Mouse (Mus musculus): Measurements from ENCODE around the gene Tex33.

Gene Tex33

DNA sequence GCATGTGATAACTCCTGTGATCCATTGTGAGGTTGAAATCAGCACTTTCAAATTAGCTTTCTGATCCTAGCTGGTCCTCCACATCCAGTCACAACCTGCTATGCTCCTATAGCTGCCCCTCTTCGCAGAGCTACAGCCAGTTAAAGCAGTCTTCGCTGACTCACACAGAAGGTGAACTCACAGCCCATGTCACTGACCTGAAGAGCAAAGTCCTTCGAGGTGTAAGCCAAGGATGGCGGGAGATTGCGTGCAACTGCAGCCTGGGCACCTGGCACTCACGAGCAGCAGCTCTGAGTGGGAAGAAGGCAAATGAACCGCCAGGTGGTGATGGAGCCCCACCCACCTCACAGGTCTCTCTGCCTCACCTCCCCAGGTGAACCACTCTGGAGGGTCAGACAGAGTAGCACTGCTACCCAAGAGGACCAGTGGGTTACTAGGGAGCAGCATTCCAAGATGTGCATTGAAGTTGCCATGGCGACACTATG is at the start of gene Tex33:
Tex33 (minus strand) TSS at position 435 of the 485 bp plus-strand sequence.
- no peak for DNase-seq

GRCm38 (mm10) chr15:78443857-78444256 is 48.1 kb upstream of the Tex33 start:
- no peak for DNase-seq

DNA sequence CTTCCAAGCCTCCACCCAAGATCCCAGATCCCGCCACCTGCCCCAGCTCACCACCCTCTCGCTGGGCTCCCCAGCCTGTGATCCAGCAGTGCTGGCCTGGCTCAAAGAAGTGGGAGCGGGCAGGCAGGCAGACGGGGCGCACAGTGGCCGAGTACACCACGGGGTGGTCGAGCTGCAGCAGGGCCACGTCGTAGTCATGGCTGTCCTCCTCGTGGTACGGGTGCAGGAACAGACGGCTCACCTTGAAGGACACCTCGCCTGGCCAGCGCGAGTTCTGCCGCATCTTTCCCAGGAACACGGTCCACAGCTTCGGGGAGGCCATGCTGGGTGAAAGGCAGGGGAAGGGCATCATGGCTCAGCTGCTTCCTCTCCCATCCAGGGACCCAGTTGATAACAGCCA is 46.5 kb upstream of the Tex33 start:
- DNase-seq, result peak; percentile 90

GRCm38 (mm10) chr15:78438973-78439372 is 43.3 kb upstream of the Tex33 start:
- no peak for DNase-seq

GRCm38 (mm10) chr15:78438505-78438904 is 42.8 kb upstream of the Tex33 start:
- no peak for DNase-seq

DNA sequence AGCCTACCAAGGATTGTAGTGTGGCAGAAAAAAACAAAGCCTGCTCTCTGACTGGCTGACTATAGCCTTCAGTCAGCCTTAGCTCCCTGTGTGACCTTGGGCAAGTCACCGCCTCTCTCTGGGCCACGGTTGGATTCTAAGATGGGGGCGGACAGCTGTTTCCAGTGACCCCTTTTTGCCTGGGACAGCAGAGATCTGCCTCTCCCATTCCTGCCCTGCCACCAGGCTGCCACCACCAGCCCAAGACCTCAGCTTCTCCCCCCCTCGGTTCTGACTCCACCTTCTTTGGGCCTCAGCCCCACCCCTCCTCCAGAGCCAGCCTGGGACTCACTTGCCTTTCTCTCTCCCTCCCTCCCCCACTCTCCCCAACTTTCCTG is 42.3 kb upstream of the Tex33 start:
- DNase-seq, result no peak

- DNase-seq, result peak; percentile 98
These were observed 41.7 kb upstream of the Tex33 start for GRCm38 (mm10) chr15:78437237-78438017.

DNA sequence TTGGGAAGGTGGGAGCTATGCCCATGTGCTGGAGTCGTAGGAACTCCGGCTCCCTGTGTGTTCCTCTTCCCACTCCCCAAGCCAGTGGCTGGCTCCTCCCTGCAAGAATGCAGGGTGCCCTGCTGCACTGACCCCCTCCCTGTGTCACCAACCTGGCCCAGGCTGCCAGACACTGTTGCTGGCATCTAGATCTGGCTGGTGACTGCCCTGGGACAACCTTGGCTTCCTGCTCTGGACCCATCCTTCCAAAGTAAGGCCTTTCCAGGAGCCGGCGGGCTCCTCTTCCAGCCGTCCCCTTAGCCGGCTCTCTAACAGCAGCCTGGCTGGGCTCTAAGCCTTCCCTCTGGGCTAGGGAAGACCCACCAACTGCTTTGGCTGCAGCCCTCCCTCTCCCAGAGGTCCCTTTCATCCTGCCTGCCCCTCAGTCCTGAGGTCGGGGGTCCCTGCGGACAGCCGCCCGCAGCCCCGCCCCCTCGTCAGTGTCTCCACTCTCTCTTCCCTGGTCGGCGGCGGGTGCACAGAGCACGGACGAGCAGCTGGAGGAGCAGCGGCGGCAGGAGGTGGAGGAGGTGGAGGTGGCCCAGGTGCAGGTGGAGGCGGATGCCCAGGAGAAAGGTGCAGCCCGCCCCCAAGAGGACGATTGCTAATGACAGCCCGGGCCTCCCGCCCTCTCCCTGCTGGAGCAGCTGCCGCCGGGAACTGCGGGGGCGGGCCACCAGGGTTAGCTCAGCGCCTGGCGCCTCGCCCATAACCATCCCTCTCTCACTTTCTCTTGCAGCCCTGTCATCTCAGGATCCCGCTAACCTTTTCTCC is 40.9 kb upstream of the Tex33 start:
- DNase-seq, result peak; percentile 99

GRCm38 (mm10) chr15:78435681-78436080 is 40.0 kb upstream of the Tex33 start:
- DNase-seq, result peak; percentile 95

DNA sequence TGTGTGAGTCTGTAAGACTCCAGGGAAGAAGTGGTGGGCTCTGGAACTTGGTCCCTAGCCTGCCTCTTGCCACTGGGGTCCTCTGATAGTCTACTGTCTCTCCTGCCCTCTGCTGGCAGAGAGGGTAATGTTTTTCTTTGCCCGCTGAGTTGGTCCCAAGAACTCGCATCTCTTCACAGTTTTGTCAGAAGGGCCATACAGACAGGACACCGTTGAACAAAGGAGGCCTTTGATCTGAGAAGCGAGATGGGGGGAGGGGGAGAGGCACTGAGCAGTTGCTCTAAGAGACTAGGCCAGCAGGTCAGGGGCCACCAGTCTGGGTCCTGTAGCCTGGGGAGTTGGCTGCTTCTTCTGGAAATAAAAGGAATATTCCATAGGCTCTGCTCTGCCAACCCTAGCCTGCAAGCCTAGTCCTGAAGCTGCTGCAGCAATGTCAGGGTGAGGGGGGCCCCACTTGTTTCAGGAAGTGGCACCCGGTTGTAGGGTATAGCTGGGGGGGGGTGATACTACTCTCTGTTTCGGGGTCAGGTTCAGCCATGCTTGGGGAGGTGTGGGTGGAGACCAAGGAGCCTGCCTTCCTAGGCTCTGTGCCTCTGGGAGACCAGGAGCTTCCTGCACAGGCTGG is 39.3 kb upstream of the Tex33 start:
- DNase-seq, result peak; percentile 92

- DNase-seq, result peak; percentile 90
These were observed 35.9 kb upstream of the Tex33 start for GRCm38 (mm10) chr15:78431541-78432121.

GRCm38 (mm10) chr15:78430874-78431273 is 35.2 kb upstream of the Tex33 start:
- DNase-seq, result peak; percentile 93

GRCm38 (mm10) chr15:78429871-78430622 is 34.3 kb upstream of the Tex33 start:
- peak; percentile 97 for DNase-seq

DNA sequence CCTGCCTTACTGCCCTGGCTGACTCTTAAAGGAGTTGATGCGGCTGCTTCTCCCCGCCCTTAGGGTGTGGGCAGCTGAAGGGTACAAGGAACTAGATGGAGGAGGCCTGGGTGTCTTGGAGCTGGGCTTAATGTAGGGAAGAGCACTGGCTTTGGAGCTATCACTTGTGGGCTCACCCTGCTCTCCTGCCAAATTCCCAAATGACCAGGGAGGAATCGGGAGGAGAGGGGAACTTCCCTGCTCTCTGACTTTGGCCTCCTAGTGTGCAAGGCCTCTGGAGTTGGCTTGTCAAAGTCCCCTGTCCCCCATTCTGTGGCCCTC is 33.4 kb upstream of the Tex33 start:
- DNase-seq, result no peak

- DNase-seq, result peak; percentile 98
These were observed 32.9 kb upstream of the Tex33 start, which contains the start of gene Kctd17 for GRCm38 (mm10) chr15:78428391-78429138. Gene Kctd17, plus strand, starts transcription at chr15:78428564.

- no peak for DNase-seq
These were observed 29.5 kb upstream of the Tex33 start for GRCm38 (mm10) chr15:78425230-78425629.

GRCm38 (mm10) chr15:78424507-78424906 is 28.8 kb upstream of the Tex33 start:
- no peak for DNase-seq

- DNase-seq, result peak; percentile 94
These were observed 26.6 kb upstream of the Tex33 start for GRCm38 (mm10) chr15:78422046-78422956.

DNA sequence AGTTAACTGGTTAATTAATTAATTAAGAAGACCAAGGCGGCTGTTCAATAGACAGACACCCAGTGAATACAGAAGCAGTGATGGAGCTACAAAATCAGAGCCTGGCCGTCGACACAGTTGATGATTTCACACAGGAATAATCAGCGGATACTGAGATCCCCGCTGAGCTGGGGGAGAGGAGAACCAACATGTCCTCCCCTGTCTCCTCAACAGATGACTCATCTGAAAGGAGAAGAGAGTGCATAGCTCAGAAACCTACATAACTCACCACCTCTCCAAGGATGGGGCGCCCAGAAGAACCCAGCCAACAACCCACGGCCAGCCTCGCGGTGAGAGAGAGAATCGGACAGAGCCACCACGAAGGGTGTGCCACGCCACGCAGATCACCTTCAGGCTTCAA is 24.7 kb upstream of the Tex33 start:
- no peak for DNase-seq

DNA sequence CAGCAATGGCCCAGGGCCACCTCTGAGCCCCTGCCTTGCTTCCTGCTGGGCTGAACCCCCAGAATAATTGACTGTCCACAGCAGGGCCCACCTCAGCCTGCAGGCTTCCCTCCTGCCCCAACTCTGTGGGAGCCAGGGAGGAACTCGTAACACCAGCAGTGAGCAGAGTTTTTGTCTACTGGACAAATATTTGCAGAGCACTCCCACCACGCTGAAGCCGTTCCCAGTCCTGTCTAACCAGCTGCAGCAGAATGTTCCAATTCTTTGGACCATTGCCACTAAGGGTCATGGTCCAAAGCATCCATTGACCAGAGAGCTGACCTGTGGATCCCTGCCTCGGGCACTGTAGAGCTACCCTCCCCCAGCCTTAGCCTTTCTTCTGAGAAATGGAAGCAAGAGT is 21.2 kb upstream of the Tex33 start:
- DNase-seq, result no peak

DNA sequence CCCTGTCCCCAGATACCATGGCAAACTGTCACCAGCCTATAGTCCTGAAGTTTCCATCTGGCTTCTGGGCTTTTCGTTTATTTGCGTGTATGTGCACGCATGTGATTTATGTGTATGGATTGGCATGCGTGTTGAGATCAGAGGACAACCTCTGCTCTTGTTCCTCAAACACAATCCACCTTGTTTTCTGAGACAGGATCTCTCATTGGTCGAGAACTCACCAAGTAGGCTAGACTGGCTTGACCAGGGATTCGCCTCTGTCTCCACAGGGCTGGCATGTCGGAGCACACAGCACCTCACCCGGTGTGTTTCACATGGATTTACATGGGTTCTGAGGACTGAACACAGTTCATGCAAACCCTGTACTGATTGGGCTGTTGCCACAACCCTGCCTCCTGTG is 18.4 kb upstream of the Tex33 start:
- no peak for DNase-seq
